Mouse (Mus musculus): Measurements from ENCODE around the gene BC052040. TPM values are rescaled to one million over a fixed set of nuclear protein-coding genes. Genes with fewer than 3 reads are reported as not detected.

BC052040 gene
- polyA plus RNA-seq (2014; fragmentation: Nextera tagmentation; extraction: Ambion mirVana): 16.7 and 23.2 TPM in 2 replicates

DNA sequence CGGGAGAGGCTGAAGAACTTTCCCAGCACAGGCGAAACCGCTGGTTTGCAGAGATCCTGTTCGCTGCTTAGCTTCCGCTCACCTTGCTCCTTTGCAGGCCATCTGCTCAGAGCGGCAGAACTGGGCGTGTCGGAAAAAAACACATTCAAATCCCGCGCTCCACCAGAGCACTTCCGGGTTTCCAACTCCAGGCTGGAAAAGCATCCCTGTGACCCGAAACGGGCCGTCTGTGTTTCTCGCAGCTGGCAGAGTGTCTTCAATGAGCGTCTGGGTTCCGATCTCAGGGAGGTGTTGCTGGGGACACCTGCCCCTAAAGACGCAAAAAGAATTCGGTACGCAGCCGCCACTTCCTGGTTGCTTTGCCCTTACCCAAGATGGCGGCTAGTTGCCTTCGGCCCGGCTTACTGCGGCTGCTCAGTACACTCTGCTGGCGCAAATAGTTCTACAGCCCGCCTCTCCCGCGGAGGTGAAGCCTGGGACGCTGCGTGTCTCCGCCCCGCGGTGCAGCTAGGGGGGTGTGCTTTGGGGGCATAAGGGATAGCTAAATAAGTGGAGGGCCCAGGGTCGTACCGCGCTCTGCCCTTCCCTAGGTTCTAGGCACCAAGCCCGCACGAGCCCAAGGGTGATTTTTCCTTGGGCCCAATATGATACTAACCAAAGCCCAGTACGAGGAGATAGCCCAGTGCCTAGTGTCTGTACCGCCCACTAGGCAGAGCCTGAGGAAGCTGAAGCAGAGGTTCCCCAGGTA is at the start of gene BC052040:
Gene BC052040, plus strand, starts transcription at position 476 of the 748 bp plus-strand sequence.
- WGBS (ENCODE audit: insufficient replicate concordance): under 1% methylated on average over 41 of the region's 41 CpGs
- H3K36me3 ChIP-seq (ENCODE audit: control insufficient read depth, insufficient read depth, low read length): no peaks in the 10 kb centered on the region
- ATAC-seq (replicated peaks; ENCODE audit: insufficient number of reproducible peaks, low FRiP score, low TSS enrichment): peak; percentile 96
- peaks cover 11% of the 10 kb centered on the region for H3K4me1 ChIP-seq (ENCODE audit: control insufficient read depth, insufficient read depth, low read length)
- peak within 1 kb of the TSS; percentile 77 for H3K27ac ChIP-seq (ENCODE audit: low read depth, low read length)
- H3K9me3 ChIP-seq (replicated peaks; ENCODE audit: control insufficient read depth, low read length): no peaks in the 10 kb centered on the region
- H3K4me3 ChIP-seq (ENCODE audit: low read depth, low read length): peak within 1 kb of the TSS; percentile 80
- H3K27me3 ChIP-seq (ENCODE audit: control insufficient read depth, insufficient read depth, low read length): no peaks in the 10 kb centered on the region
- peak within 1 kb of the TSS; percentile 82 for H3K9ac ChIP-seq (ENCODE audit: low read depth, low read length)
- peak within 1 kb of the TSS; percentile 76 for H3K4me2 ChIP-seq

DNA sequence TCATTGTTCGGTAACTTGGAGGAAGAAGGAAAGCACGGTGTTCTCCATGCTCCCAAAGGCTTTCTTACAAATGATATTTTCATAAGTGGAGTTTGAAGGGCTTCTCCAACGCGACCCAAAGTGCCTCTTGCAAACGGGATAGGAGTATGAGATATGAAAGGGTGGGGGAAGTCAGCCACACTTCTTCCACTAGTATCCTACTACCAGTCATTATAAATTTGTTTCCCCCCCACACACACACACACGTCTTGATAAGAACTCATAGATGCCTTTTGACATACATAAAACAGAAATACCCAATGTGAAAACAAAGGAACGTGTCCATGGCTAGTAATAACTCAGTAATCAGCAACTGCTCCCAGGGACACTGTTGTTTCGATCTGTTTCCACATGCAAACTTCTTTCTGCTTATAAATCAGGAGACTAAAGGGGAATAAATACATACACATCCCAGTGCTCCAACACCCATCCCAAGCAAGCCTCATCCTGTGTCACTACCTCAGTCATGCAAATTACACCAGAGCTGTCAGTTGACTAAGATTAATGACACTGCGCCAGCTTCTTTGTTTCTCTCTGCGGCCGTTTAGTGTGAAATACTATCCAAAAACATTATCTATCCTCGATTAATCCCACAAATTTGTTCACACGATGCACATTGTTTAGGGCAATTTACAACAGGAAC is 43.4 kb upstream of the BC052040 start:
- no peak overlapping the region for H3K9ac ChIP-seq (ENCODE audit: low read depth, low read length)
- no peak overlapping the region for H3K27ac ChIP-seq (ENCODE audit: low read depth, low read length)
- H3K4me3 ChIP-seq (ENCODE audit: low read depth, low read length): no peak overlapping the region
- H3K27me3 ChIP-seq (ENCODE audit: control insufficient read depth, insufficient read depth, low read length): no peaks in the 10 kb centered on the region
- no peak for ATAC-seq (replicated peaks; ENCODE audit: insufficient number of reproducible peaks, low FRiP score, low TSS enrichment)
- no peak overlapping the region for H3K4me2 ChIP-seq
- 54% methylated on average over 13 of the region's 13 CpGs for WGBS (ENCODE audit: insufficient replicate concordance)
- no peaks in the 10 kb centered on the region for H3K4me1 ChIP-seq (ENCODE audit: control insufficient read depth, insufficient read depth, low read length)
- H3K9me3 ChIP-seq (replicated peaks; ENCODE audit: control insufficient read depth, low read length): no peaks in the 10 kb centered on the region
- no peaks in the 10 kb centered on the region for H3K36me3 ChIP-seq (ENCODE audit: control insufficient read depth, insufficient read depth, low read length)

DNA sequence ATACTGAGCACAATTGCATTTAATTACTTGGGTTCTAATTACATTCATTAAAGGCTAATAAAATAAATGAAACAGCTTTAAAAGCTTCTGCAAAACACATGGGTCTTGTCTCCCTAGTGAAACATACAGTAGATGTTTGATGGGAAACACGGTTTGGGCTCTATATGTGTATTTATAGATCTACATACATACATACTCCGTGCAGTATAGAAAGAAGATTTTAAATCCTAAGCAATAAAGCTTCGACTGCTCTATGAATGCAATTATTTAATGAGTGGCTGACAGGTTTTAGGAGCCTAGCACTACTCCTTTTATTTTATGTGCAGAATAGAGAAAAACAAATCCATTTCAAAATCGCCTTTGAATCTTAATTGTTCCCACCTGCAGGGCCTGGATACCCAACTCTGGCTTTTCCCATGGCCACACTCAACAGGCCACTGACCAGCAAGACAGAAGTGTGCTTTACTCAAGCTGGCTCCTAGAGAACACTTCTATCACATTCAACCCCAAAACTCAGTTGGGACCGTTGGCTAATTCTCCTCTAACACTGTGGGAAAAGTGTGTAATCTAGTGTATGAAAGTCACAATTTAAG is 42.7 kb upstream of the BC052040 start:
- H3K4me2 ChIP-seq: no peak overlapping the region
- H3K27ac ChIP-seq (ENCODE audit: low read depth, low read length): no peak overlapping the region
- H3K36me3 ChIP-seq (ENCODE audit: control insufficient read depth, insufficient read depth, low read length): no peaks in the 10 kb centered on the region
- no peak for ATAC-seq (replicated peaks; ENCODE audit: insufficient number of reproducible peaks, low FRiP score, low TSS enrichment)
- H3K4me1 ChIP-seq (ENCODE audit: control insufficient read depth, insufficient read depth, low read length): no peaks in the 10 kb centered on the region
- H3K4me3 ChIP-seq (ENCODE audit: low read depth, low read length): no peak overlapping the region
- no peak overlapping the region for H3K9ac ChIP-seq (ENCODE audit: low read depth, low read length)
- WGBS (ENCODE audit: insufficient replicate concordance): 70% methylated on average over 5 of the region's 5 CpGs
- H3K27me3 ChIP-seq (ENCODE audit: control insufficient read depth, insufficient read depth, low read length): no peaks in the 10 kb centered on the region
- H3K9me3 ChIP-seq (replicated peaks; ENCODE audit: control insufficient read depth, low read length): no peaks in the 10 kb centered on the region

DNA sequence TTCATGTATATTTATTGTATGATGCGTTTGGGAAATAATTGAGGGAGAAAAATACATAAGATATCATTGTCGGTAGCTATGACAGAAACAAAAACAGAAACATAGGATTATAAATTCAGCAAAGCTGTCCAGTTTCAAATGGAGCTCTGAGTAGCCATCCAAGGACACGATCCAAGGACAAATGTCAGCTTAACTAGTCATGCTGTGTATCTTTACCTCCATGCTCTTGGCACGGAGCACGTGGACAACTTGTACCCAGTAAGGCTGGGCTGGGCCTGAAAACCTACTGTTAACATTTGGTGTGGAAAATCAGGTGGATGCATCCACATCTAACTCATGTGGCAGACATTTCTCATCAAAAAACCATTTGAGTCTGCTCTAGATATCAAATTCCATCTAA is 41.8 kb upstream of the BC052040 start:
- ATAC-seq (replicated peaks; ENCODE audit: insufficient number of reproducible peaks, low FRiP score, low TSS enrichment): no peak
- H3K4me2 ChIP-seq: no peak overlapping the region
- no peak overlapping the region for H3K9ac ChIP-seq (ENCODE audit: low read depth, low read length)
- WGBS (ENCODE audit: insufficient replicate concordance): 81% methylated on average over 5 of the region's 5 CpGs
- no peak overlapping the region for H3K27ac ChIP-seq (ENCODE audit: low read depth, low read length)
- H3K36me3 ChIP-seq (ENCODE audit: control insufficient read depth, insufficient read depth, low read length): no peaks in the 10 kb centered on the region
- H3K27me3 ChIP-seq (ENCODE audit: control insufficient read depth, insufficient read depth, low read length): no peaks in the 10 kb centered on the region
- no peaks in the 10 kb centered on the region for H3K4me1 ChIP-seq (ENCODE audit: control insufficient read depth, insufficient read depth, low read length)
- no peaks in the 10 kb centered on the region for H3K9me3 ChIP-seq (replicated peaks; ENCODE audit: control insufficient read depth, low read length)
- H3K4me3 ChIP-seq (ENCODE audit: low read depth, low read length): no peak overlapping the region

DNA sequence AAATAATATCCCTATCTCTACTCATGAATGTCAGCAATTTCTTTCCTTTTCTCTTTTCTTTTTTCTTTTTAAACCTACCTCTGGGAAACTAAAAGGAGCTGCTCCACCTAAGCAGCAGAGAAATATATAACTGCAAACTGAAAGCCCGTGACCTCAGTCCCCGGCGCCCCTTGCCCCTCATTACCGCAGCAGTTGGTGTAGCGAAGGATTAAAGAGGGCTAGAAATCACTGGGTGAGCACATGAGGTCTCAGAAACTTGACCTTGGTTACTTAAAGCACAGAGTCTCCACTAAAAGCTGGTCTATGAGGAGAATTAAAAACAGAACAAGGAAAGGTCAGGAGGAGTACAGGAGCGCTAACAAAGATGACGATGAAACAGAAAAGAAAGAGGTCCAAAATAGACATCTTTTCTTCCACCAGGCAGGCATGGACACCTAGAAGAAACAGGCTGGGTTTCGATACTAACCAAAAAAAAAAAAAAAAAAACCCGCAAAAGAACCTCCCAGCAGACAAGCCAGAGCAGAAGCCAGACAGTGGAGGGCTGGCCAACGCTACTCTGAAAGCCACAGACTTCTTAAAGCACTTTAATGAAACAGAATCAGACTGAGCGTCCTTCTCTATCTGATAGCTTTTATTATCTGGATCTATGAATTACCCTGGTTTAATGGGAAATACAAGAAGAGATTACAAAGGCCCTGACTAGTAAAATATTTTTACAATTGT is 39.0 kb upstream of the BC052040 start:
- no peaks in the 10 kb centered on the region for H3K4me1 ChIP-seq (ENCODE audit: control insufficient read depth, insufficient read depth, low read length)

DNA sequence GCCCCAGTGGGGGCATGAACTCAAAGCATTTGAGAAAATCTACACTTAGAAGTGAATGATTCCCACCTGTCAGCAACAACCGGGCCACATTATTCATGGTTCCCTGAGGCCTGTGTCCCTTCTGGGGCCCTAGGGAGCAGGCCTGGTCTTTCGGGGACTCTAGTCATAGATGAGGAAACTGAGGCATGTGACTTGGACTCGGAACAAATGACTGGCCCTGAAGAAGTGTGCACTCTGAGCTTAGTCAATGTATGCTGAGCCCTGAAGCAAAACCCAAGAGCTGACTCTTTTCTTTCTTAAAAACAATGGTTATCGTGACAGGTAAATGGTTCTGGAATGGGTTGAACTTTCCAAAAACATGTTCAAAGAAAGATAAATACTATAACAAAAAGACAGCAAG is 38.3 kb upstream of the BC052040 start:
- WGBS (ENCODE audit: insufficient replicate concordance): 87% methylated on average over 4 of the region's 4 CpGs
- H3K27me3 ChIP-seq (ENCODE audit: control insufficient read depth, insufficient read depth, low read length): no peaks in the 10 kb centered on the region
- H3K9ac ChIP-seq (ENCODE audit: low read depth, low read length): no peak overlapping the region
- no peaks in the 10 kb centered on the region for H3K36me3 ChIP-seq (ENCODE audit: control insufficient read depth, insufficient read depth, low read length)
- no peaks in the 10 kb centered on the region for H3K9me3 ChIP-seq (replicated peaks; ENCODE audit: control insufficient read depth, low read length)
- H3K4me2 ChIP-seq: no peak overlapping the region
- H3K4me3 ChIP-seq (ENCODE audit: low read depth, low read length): no peak overlapping the region
- no peak overlapping the region for H3K27ac ChIP-seq (ENCODE audit: low read depth, low read length)
- H3K4me1 ChIP-seq (ENCODE audit: control insufficient read depth, insufficient read depth, low read length): no peaks in the 10 kb centered on the region
- no peak for ATAC-seq (replicated peaks; ENCODE audit: insufficient number of reproducible peaks, low FRiP score, low TSS enrichment)

More for the DNA sequence above, 39.0 kb upstream of the BC052040 start:
- ATAC-seq (replicated peaks; ENCODE audit: insufficient number of reproducible peaks, low FRiP score, low TSS enrichment): no peak
- no peaks in the 10 kb centered on the region for H3K36me3 ChIP-seq (ENCODE audit: control insufficient read depth, insufficient read depth, low read length)
- H3K27me3 ChIP-seq (ENCODE audit: control insufficient read depth, insufficient read depth, low read length): no peaks in the 10 kb centered on the region
- H3K9ac ChIP-seq (ENCODE audit: low read depth, low read length): no peak overlapping the region
- no peaks in the 10 kb centered on the region for H3K9me3 ChIP-seq (replicated peaks; ENCODE audit: control insufficient read depth, low read length)
- H3K4me2 ChIP-seq: no peak overlapping the region
- no peak overlapping the region for H3K4me3 ChIP-seq (ENCODE audit: low read depth, low read length)
- WGBS (ENCODE audit: insufficient replicate concordance): 74% methylated on average over 11 of the region's 11 CpGs
- no peak overlapping the region for H3K27ac ChIP-seq (ENCODE audit: low read depth, low read length)

DNA sequence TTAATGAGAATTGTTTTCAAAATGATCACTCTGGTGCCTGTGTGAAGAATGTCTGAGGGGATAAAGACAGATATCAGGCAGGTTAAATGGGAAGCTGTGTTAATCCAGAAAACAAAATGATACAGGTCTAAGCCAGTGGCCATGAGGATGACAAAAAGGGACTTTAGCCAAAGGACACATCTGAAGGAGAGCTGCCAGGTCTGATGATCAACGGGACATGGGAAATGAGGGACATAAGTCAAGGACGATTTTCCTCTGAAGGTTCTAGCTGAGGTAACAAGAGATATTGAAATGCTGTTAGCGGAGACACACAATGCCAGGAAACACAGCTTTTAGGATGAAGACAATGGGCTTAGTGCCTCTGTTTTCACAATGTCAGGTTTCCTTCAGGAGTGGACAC is 29.6 kb upstream of the BC052040 start:
- Histone ChIP-seq H3K4me2 (no peak overlapping the region), H3K4me1 (ENCODE audit: control insufficient read depth, insufficient read depth, low read length) (no peaks in the 10 kb centered on the region), H3K27me3 (ENCODE audit: control insufficient read depth, insufficient read depth, low read length) (no peaks in the 10 kb centered on the region), H3K9ac (ENCODE audit: low read depth, low read length) (no peak overlapping the region), H3K9me3 (replicated peaks; ENCODE audit: control insufficient read depth, low read length) (no peaks in the 10 kb centered on the region), H3K36me3 (ENCODE audit: control insufficient read depth, insufficient read depth, low read length) (no peaks in the 10 kb centered on the region), H3K27ac (ENCODE audit: low read depth, low read length) (no peak overlapping the region), H3K4me3 (ENCODE audit: low read depth, low read length) (no peak overlapping the region)
- ATAC-seq (replicated peaks; ENCODE audit: insufficient number of reproducible peaks, low FRiP score, low TSS enrichment): no peak
- WGBS (ENCODE audit: insufficient replicate concordance): 63% methylated on average over 3 of the region's 3 CpGs

DNA sequence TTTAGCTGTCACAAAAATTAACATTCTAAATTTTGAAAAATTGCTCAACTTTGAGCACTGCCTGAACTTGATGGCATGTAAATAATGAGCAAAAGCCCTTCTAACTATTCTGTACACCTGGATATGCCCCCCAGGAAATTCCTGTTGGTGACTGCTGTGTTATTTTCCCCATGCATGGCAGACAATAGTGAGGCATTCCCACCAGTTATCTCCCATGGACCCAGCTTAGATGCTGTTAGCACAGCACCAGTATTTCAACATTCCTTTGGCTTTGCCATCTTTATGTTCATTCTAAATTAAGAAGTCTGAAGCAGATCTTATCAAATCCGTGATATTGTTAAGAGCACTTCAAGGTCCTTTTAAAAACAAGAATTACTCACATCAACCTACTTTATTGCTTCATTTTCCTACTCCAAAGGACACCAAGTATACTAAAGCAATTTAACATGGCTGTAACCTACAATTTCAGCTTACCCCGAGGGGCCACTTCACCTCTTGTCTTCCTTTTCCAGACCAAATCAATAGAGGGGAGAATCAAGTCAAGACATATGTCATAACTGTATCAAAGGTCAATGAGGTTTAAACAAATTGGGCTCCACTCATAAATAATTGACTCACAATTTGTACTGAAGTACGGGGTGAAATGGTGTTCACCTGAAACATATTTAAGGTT is 19.2 kb upstream of the BC052040 start:
- H3K4me3 ChIP-seq (ENCODE audit: low read depth, low read length): no peak overlapping the region
- H3K9me3 ChIP-seq (replicated peaks; ENCODE audit: control insufficient read depth, low read length): no peaks in the 10 kb centered on the region
- no peaks in the 10 kb centered on the region for H3K27me3 ChIP-seq (ENCODE audit: control insufficient read depth, insufficient read depth, low read length)
- ATAC-seq (replicated peaks; ENCODE audit: insufficient number of reproducible peaks, low FRiP score, low TSS enrichment): no peak
- 67% methylated on average over 3 of the region's 3 CpGs for WGBS (ENCODE audit: insufficient replicate concordance)
- no peak overlapping the region for H3K9ac ChIP-seq (ENCODE audit: low read depth, low read length)
- H3K36me3 ChIP-seq (ENCODE audit: control insufficient read depth, insufficient read depth, low read length): no peaks in the 10 kb centered on the region
- H3K4me1 ChIP-seq (ENCODE audit: control insufficient read depth, insufficient read depth, low read length): no peaks in the 10 kb centered on the region
- H3K27ac ChIP-seq (ENCODE audit: low read depth, low read length): no peak overlapping the region
- H3K4me2 ChIP-seq: no peak overlapping the region
